Mouse (Mus musculus): ENCODE measurements around the gene Dbndd1. TPM values are rescaled to one million over a fixed set of nuclear protein-coding genes. Genes with fewer than 3 reads are reported as not detected.
"Not testable (repeated sequence)": the region's sequence is repeated elsewhere in the genome, so short reads cannot be mapped to it uniquely, and the experiment has no call there.

Dbndd1 gene
- polyA plus RNA-seq (2014; fragmentation: Nextera tagmentation; extraction: Ambion mirVana) = 12.1 and 13.5 TPM in 2 replicates

DNA sequence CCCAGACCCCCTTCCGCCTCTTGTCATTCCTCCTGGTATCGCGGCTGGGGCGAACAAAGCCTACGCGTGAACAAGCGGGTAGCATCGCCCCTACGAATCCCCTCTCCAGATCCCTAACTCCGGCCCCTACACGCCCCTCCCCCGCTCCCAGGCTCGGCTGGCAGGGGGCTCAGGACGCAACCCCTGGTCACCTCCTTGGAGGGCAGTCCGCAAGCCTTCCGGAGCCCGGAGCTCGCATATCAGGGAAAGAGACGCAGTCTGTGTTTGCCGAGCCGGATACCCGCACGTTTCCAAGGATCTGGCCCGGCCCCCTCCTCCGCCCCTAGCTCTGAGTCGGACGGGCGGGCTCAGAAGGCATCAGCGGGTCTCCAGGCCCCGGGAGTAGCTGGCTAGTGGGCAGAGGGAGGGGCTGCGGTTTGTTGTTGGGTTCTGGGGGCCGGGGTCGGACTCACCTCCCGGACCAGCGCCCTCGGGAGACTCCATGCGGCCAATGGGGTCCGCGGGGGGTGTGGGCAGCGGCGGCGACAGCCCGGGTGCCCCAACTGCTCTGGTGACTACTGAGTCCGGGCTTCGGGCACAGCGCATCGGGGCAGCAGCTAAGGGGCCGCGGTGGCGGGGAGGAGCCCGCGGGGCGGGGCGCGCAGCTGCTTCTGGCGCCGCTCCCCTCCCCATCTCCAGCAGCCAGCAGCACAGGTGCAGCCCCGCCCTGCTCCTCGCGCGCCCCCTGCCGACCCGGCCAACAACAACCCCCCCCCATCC lies at the start of gene Dbndd1:
TSS of gene Dbndd1 (minus strand) at position 683 of the 759 bp plus-strand sequence.
- WGBS = under 1% methylated on average over 53 of the region's 63 CpGs
- H3K9ac ChIP-seq (replicated peaks; ENCODE audit: low read length) = peak within 1 kb of the TSS; percentile 67
- H3K9me3 ChIP-seq (replicated peaks; ENCODE audit: control insufficient read depth, low read length) = no peaks in the 10 kb centered on the region
- H3K36me3 ChIP-seq (replicated peaks; ENCODE audit: control insufficient read depth, insufficient read depth, low read depth, low read length) = no peaks in the 10 kb centered on the region
- H3K27me3 ChIP-seq (ENCODE audit: control insufficient read depth, insufficient read depth, low read length) = no peaks in the 10 kb centered on the region; the same call in 1 of the 2 replicates
- peak within 1 kb of the TSS; percentile 48 for H3K4me3 ChIP-seq (ENCODE audit: low read depth, low read length)
- DNase-seq (ENCODE audit: low spot score) (peak; percentile 75), ATAC-seq (replicated peaks; ENCODE audit: insufficient number of reproducible peaks, low FRiP score, low TSS enrichment, low read depth) (peak; percentile 66)
- peak within 1 kb of the TSS; percentile 39; the same call in 1 of the 2 replicates for H3K27ac ChIP-seq (replicated peaks; ENCODE audit: low read depth, low read length)
- H3K4me1 ChIP-seq (ENCODE audit: control insufficient read depth, insufficient read depth, low read length) = peaks cover 4% of the 10 kb centered on the region
- H3K4me2 ChIP-seq (ENCODE audit: low read depth, low read length) = peak within 1 kb of the TSS; percentile 80

DNA sequence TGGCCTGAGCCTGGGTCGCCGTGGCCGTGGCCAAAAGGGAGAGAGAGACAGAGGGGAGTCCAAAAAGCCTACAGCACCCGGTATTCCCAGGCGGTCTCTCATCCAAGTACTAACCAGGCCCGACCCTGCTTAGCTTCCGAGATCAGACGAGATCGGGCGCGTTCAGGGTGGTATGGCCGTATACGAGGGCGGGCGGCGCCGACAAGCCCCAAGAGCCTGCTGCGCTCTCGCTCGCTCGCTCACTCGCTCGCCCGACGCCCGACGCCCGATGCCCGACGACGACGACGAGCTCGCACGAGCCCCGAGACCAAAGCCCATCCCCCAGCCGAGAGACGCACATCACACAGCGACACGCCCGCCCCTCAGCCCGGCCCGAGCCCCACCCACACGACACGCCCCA lies 49.0 kb upstream of the Dbndd1 start:
- H3K9ac ChIP-seq (replicated peaks; ENCODE audit: low read length); H3K9me3 ChIP-seq (replicated peaks; ENCODE audit: control insufficient read depth, low read length); H3K36me3 ChIP-seq (replicated peaks; ENCODE audit: control insufficient read depth, insufficient read depth, low read depth, low read length); H3K4me1 ChIP-seq (ENCODE audit: control insufficient read depth, insufficient read depth, low read length); H3K27me3 ChIP-seq (ENCODE audit: control insufficient read depth, insufficient read depth, low read length); ATAC-seq (replicated peaks; ENCODE audit: insufficient number of reproducible peaks, low FRiP score, low TSS enrichment, low read depth); H3K4me3 ChIP-seq (ENCODE audit: low read depth, low read length); H3K4me2 ChIP-seq (ENCODE audit: low read depth, low read length); DNase-seq (ENCODE audit: low spot score); H3K27ac ChIP-seq (replicated peaks; ENCODE audit: low read depth, low read length): not testable (repeated sequence)
- no CpG with 5 or more reads among the region's 45 CpGs for WGBS

DNA sequence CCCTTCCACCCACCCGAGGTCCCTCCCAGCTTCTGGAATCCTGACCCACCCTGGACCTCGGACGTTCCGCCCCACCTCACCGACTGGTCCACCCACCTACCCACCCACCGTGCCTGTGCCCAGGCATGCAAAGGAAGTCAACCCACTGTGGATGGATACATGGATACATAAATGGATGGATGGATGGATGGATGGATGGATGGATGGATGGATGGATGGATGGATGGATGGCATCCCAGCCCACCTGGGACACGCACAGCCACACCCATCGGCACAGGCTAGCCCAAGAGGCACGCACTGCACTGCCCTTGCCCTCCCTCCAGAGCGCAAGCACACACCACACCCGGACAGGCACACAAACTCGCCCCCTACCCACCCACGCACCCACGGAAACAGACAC lies 22.4 kb upstream of the Dbndd1 start:
- not testable (repeated sequence) for H3K4me2 ChIP-seq (ENCODE audit: low read depth, low read length); H3K27ac ChIP-seq (replicated peaks; ENCODE audit: low read depth, low read length); DNase-seq (ENCODE audit: low spot score); ATAC-seq (replicated peaks; ENCODE audit: insufficient number of reproducible peaks, low FRiP score, low TSS enrichment, low read depth); H3K4me3 ChIP-seq (ENCODE audit: low read depth, low read length); H3K36me3 ChIP-seq (replicated peaks; ENCODE audit: control insufficient read depth, insufficient read depth, low read depth, low read length); H3K9ac ChIP-seq (replicated peaks; ENCODE audit: low read length); H3K9me3 ChIP-seq (replicated peaks; ENCODE audit: control insufficient read depth, low read length); H3K27me3 ChIP-seq (ENCODE audit: control insufficient read depth, insufficient read depth, low read length); H3K4me1 ChIP-seq (ENCODE audit: control insufficient read depth, insufficient read depth, low read length)
- 80% methylated on average over 2 of the region's 14 CpGs for WGBS

DNA sequence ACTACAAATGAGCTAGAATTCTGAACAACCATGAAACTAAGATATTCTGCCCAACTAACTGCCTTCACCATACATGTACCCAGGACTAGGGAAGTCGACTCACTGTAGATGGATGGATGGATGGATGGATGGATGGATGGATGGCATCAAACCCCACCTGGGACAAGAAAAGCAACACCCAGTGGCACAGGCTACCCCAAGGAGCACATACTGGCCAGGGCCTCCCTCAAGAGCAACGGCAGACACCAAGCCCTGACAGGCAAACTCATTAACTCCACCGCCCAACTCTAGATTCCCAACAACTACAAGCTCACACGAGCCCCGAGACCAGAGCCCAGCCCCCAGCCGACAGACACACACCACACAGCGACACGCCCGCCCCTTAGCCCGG lies 21.7 kb upstream of the Dbndd1 start:
- Histone ChIP-seq H3K27me3 (ENCODE audit: control insufficient read depth, insufficient read depth, low read length) (peaks cover 7% of the 10 kb centered on the region), H3K4me1 (ENCODE audit: control insufficient read depth, insufficient read depth, low read length) (no peaks in the 10 kb centered on the region), H3K4me3 (ENCODE audit: low read depth, low read length) (no peak overlapping the region), H3K36me3 (replicated peaks; ENCODE audit: control insufficient read depth, insufficient read depth, low read depth, low read length) (peaks cover 10% of the 10 kb centered on the region), H3K4me2 (ENCODE audit: low read depth, low read length) (no peak overlapping the region), H3K9me3 (replicated peaks; ENCODE audit: control insufficient read depth, low read length) (no peaks in the 10 kb centered on the region), H3K27ac (replicated peaks; ENCODE audit: low read depth, low read length) (no peak overlapping the region), H3K9ac (replicated peaks; ENCODE audit: low read length) (no peak overlapping the region)
- 25% methylated on average over 9 of the region's 10 CpGs for WGBS
- no peak for ATAC-seq (replicated peaks; ENCODE audit: insufficient number of reproducible peaks, low FRiP score, low TSS enrichment, low read depth)
- no peak for DNase-seq (ENCODE audit: low spot score)

DNA sequence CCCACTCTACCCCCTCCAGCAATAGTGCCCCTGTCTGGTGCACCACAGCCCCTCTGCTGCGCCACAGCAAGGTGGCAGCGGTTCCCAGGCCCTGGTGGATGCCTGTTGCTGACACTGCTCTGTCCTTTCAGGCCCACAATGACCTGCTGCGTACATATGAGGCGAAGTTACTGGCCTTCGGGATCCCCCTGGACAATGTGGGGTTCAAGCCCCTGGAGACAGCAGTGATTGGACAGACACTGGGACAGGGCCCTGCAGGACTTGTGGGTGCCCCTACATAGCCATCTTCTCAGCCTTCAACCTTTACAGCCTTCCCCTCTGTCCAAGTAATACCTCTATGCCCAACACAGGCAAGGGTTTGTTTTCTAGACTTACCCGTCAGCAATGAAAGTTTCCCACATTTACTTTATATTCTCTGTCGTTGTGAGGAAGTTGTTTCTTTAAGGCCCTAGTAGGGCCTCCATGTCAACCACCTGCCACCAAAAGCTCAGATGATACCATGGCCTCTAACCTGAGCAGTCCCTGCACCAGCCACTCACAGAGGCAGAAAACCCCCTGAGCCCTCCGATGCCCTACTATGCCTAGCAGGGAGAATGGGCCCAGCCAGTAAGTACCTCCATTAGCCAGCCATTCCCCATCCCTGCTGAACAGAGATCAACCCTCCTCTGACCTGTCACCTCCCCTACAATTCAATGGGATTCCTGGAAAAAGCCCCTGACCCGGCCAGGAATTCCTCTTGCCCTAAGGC lies 21.2 kb upstream of the Dbndd1 start:
- WGBS = 86% methylated on average over 9 of the region's 9 CpGs
- peaks cover 7% of the 10 kb centered on the region for H3K27me3 ChIP-seq (ENCODE audit: control insufficient read depth, insufficient read depth, low read length)
- H3K9ac ChIP-seq (replicated peaks; ENCODE audit: low read length) = no peak overlapping the region
- no peaks in the 10 kb centered on the region for H3K9me3 ChIP-seq (replicated peaks; ENCODE audit: control insufficient read depth, low read length)
- peaks cover 12% of the 10 kb centered on the region for H3K36me3 ChIP-seq (replicated peaks; ENCODE audit: control insufficient read depth, insufficient read depth, low read depth, low read length)
- no peaks in the 10 kb centered on the region for H3K4me1 ChIP-seq (ENCODE audit: control insufficient read depth, insufficient read depth, low read length)
- no peak for DNase-seq (ENCODE audit: low spot score)
- no peak overlapping the region for H3K4me3 ChIP-seq (ENCODE audit: low read depth, low read length)
- no peak for ATAC-seq (replicated peaks; ENCODE audit: insufficient number of reproducible peaks, low FRiP score, low TSS enrichment, low read depth)
- H3K4me2 ChIP-seq (ENCODE audit: low read depth, low read length) = no peak overlapping the region
- no peak overlapping the region for H3K27ac ChIP-seq (replicated peaks; ENCODE audit: low read depth, low read length)

DNA sequence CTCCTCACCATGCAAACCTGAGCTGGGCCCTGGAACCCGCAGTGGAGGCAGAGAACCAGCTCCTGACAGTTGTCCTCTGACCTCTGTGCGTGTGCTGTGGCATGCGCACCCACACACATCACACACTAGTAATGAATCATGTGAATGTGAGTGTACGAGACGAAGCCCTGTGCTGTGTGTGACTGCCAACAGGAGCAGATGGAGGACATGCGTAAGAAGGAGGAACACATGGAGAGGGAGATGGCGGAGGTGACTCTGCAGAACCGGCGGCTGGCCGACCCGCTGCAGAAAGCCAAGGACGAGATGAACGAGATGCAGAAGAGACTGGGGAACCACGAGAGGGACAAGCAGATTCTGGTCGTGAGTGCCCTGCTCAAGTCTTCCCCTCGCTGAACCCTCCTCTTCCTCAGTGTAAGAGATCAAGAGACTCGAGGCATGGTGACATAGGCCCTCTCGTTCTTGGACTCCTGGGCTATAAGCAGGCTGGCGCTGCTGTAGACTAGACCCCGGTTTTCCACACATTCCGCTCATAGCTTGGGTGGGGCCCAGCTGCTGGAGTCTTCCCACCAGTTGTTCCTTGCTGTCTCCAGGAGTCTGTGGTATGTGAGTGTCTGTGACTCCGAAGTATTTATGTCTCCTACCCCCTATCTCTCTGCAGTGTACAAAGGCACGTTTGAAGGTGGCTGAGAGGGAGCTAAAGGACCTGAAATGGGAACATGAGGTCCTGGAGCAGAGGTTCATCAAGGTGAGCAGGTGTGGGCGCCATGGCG lies 12.6 kb upstream of the Dbndd1 start:
- H3K36me3 ChIP-seq (replicated peaks; ENCODE audit: control insufficient read depth, insufficient read depth, low read depth, low read length) = peaks cover 24% of the 10 kb centered on the region
- DNase-seq (ENCODE audit: low spot score) (no peak), ATAC-seq (replicated peaks; ENCODE audit: insufficient number of reproducible peaks, low FRiP score, low TSS enrichment, low read depth) (no peak)
- no peak overlapping the region for H3K9ac ChIP-seq (replicated peaks; ENCODE audit: low read length)
- no peaks in the 10 kb centered on the region for H3K27me3 ChIP-seq (ENCODE audit: control insufficient read depth, insufficient read depth, low read length)
- no peak overlapping the region for H3K27ac ChIP-seq (replicated peaks; ENCODE audit: low read depth, low read length)
- no peak overlapping the region for H3K4me2 ChIP-seq (ENCODE audit: low read depth, low read length)
- H3K4me1 ChIP-seq (ENCODE audit: control insufficient read depth, insufficient read depth, low read length) = no peaks in the 10 kb centered on the region
- H3K4me3 ChIP-seq (ENCODE audit: low read depth, low read length) = no peak overlapping the region
- no peaks in the 10 kb centered on the region for H3K9me3 ChIP-seq (replicated peaks; ENCODE audit: control insufficient read depth, low read length)
- whole genome bisulfite sequencing = 94% methylated on average over 25 of the region's 25 CpGs

DNA sequence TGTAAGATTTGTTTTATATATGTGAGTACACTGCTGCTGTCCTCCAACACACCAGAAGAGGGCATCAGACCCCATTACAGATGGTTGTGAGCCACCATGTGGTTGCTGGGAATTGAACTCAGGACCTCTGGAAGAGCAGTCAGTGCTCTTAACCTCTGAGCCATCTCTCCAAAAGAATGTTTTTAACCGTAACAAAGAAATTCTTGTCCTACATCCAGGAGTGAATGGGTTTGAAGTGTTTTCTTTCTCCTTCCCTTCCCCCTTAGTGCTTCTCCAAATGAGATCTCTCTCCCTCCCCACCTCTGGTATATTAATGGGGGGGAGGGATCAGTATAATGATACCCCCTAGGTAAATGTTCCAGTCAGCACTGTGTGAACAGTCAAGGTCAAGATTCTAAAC lies 4.8 kb upstream of the Dbndd1 start:
- H3K4me2 ChIP-seq (ENCODE audit: low read depth, low read length); H3K4me3 ChIP-seq (ENCODE audit: low read depth, low read length); H3K4me1 ChIP-seq (ENCODE audit: control insufficient read depth, insufficient read depth, low read length); ATAC-seq (replicated peaks; ENCODE audit: insufficient number of reproducible peaks, low FRiP score, low TSS enrichment, low read depth); H3K27me3 ChIP-seq (ENCODE audit: control insufficient read depth, insufficient read depth, low read length); H3K36me3 ChIP-seq (replicated peaks; ENCODE audit: control insufficient read depth, insufficient read depth, low read depth, low read length); H3K27ac ChIP-seq (replicated peaks; ENCODE audit: low read depth, low read length); DNase-seq (ENCODE audit: low spot score); H3K9ac ChIP-seq (replicated peaks; ENCODE audit: low read length); H3K9me3 ChIP-seq (replicated peaks; ENCODE audit: control insufficient read depth, low read length): not testable (repeated sequence)
- 82% methylated on average over 1 of the region's 1 CpGs for WGBS
